Mouse (Mus musculus) CD4-positive, CD25-positive, alpha-beta regulatory T cell (primary cell): ENCODE results near the gene Ccr9. TPM values are rescaled to one million over a fixed set of nuclear protein-coding genes. Genes with fewer than 3 reads are reported as not detected.

Source experiments
- polyA plus RNA-seq: library from polyadenylated mRNA; unstranded; fragments of 100-300 nt; shearing (Covaris generic); gene quantifications from one replicate; pipeline ENCODE4 v1.2.1, GENCODE M21; 2017

Gene Ccr9
- 21.9 TPM for polyA plus RNA-seq

GRCm38 (mm10) chr9:123678327-123679105 is at the start of gene Ccr9, which contains the start of gene Slc6a20a:
Ccr9 (plus strand) TSS chr9:123678439.
Slc6a20a (minus strand) TSS chr9:123678885.

DNA sequence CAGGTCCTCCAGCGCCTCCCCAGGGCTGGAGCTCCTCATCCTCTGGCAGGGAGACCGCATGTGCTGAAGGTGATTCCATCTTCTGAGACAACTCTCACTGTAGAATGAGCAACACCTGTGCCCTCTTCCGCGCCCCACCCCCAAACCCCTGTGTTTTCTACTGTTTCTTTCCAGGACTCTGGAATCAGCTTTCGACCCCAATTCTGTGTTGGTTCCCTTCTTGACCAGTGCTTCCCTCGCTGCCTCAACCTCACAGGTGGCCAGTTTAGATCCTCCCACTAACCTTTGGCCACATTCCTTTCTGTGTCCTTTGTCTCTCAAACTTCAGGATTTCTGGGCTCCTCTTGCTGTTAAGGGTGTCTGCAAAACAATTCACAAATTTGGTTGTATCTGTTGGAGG is 46.0 kb upstream of the Ccr9 start, which contains the start of gene Slc6a20b:
Slc6a20b (minus strand) TSS at position 285 of the 400 bp plus-strand sequence.

DNA sequence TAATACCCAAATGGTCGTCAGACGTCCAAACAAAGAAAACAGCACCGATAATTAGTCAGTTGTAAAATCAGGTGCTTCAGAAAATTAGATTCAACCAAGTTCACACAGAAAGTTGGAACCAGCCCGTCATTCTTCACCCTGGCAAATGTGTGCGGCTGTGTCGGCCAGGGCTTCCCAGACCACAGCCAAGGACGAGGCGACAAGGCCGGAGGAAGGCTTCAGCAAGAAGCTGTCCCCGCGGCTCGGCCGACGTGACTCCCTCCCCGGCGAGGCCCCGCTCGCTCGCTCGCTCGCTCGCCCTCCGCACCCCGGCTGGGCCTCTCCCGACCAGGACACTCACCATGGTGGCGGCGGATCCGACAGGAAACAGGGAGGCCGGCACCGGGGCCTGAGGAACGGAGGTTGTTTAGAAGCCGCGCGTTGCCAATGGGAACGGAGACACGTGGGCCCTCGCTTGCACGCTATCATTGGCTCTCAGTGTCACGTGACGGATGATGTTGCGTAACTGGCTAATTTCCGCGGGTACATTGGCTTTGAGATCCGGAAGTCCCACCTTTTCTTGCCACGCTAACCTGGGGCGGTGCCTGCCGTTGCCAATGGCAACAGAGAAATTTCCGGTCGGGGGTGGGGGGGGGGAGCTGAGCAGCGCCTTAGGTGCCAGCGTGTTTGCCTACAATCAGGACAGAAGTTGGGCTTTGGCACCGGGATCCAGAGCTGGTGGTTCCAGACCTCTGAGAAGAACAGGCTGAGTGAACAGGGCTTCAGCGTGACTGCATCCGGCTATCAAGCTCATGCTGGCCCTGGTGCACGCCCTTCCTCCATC is 39.2 kb downstream of the Ccr9 start, which contains the start of gene Lztfl1:
Lztfl1 (minus strand) TSS at position 512 of the 823 bp plus-strand sequence.

GRCm38 (mm10) chr9:123806267-123806666 is 128.0 kb downstream of the Ccr9 start, which contains the start of gene Cxcr6:
Cxcr6 (plus strand) TSS chr9:123806475.

Other genes with a start within 250 kb of the Ccr9 start
- 68.6 TPM for gene Limd1, start 199.7 kb upstream of the Ccr9 start, polyA plus RNA-seq
- 73.0 TPM for gene Sacm1l, start 148.7 kb upstream of the Ccr9 start, polyA plus RNA-seq
- gene Slc6a20b, start 45.9 kb upstream of the Ccr9 start, polyA plus RNA-seq = 0.29 TPM
- gene Slc6a20a, start 446 bp downstream of the Ccr9 start, polyA plus RNA-seq = not detected
- gene Lztfl1, start 39.3 kb downstream of the Ccr9 start, polyA plus RNA-seq = 33.9 TPM
- 8.3 TPM for gene Cxcr6, start 128.0 kb downstream of the Ccr9 start, polyA plus RNA-seq
- 41.1 TPM for gene Fyco1, start 173.5 kb downstream of the Ccr9 start, polyA plus RNA-seq
- 0.24 TPM for gene Xcr1, start 183.6 kb downstream of the Ccr9 start, polyA plus RNA-seq